Mouse (Mus musculus) layer of hippocampus, postnatal 14 days (tissue): ENCODE measurements around the gene Ush1c. TPM values are rescaled to one million over a fixed set of nuclear protein-coding genes. Genes with fewer than 3 reads are reported as not detected.

Experiments used
- total RNA-seq, 2 experiments: library from RNA; stranded (reverse); gene quantifications; 2 replicates each; pipeline ENCODE4 v1.2.3; 2021

Gene Ush1c
- total RNA-seq, 2 experiments from 2014 or later, result not detected

Other genes starting within 250 kb of the Ush1c start
- 1 to 10 TPM; 4.3 to 5.9 TPM for gene Abcc6, start 208.2 kb downstream of the Ush1c start, total RNA-seq
- gene Nomo1, start 204.8 kb downstream of the Ush1c start, total RNA-seq, result 100 to 1,000 TPM; 113 to 118 TPM
- gene Kcnj11, start 137.7 kb downstream of the Ush1c start, total RNA-seq, result 10 to 100 TPM; 19.4 to 21.3 TPM
- gene Abcc8, start 58.5 kb downstream of the Ush1c start, total RNA-seq, result 10 to 100 TPM; 42.7 to 50.9 TPM
- gene Otog, start 2.5 kb upstream of the Ush1c start, total RNA-seq, result under 1 TPM; 0.10 to 0.12 TPM
- gene Myod1, start 138.0 kb upstream of the Ush1c start, total RNA-seq, result not detected
- 10 to 100 TPM; 79.6 to 81.4 TPM for gene Kcnc1, start 158.0 kb upstream of the Ush1c start, total RNA-seq